Mouse (Mus musculus): ENCODE data around the gene Fam107b. TPM values are rescaled to one million over a fixed set of nuclear protein-coding genes. Genes with fewer than 3 reads are reported as not detected.

The Fam107b gene
- polyA plus RNA-seq, 1 experiment from 2014 or later = 51.8 TPM

GRCm38 (mm10) chr2:3740256-3740655 lies 170.0 kb downstream of the Fam107b start:
- no peaks in the 10 kb centered on the region for H3K27me3 ChIP-seq (replicated peaks)
- ATAC-seq (ENCODE audit: low FRiP score, low read depth) = no peak
- no peak overlapping the region for H3K4me3 ChIP-seq
- H3K36me3 ChIP-seq = no peaks in the 10 kb centered on the region
- H3K4me2 ChIP-seq (replicated peaks) = no peak overlapping the region
- H3K9ac ChIP-seq = no peak overlapping the region
- H3K9me3 ChIP-seq = no peaks in the 10 kb centered on the region
- H3K4me1 ChIP-seq = peaks cover 33% of the 10 kb centered on the region
- WGBS = 84% methylated on average over 3 of the region's 3 CpGs
- H3K27ac ChIP-seq = no peak overlapping the region

- H3K4me1 ChIP-seq = peaks cover 33% of the 10 kb centered on the region
- H3K27me3 ChIP-seq (replicated peaks) = no peaks in the 10 kb centered on the region
- H3K36me3 ChIP-seq = no peaks in the 10 kb centered on the region
- no peaks in the 10 kb centered on the region for H3K9me3 ChIP-seq
- ATAC-seq (ENCODE audit: low FRiP score, low read depth) = no peak
- H3K27ac ChIP-seq = no peak overlapping the region
- H3K4me3 ChIP-seq = no peak overlapping the region
- 89% methylated on average over 4 of the region's 4 CpGs for WGBS
- no peak overlapping the region for H3K4me2 ChIP-seq (replicated peaks)
- H3K9ac ChIP-seq = no peak overlapping the region
Measured at GRCm38 (mm10) chr2:3740670-3741069, 170.4 kb downstream of the Fam107b start.

- WGBS = 72% methylated on average over 6 of the region's 6 CpGs
- no peaks in the 10 kb centered on the region for H3K36me3 ChIP-seq
- H3K9me3 ChIP-seq = no peaks in the 10 kb centered on the region
- no peaks in the 10 kb centered on the region for H3K27me3 ChIP-seq (replicated peaks)
- peaks cover 33% of the 10 kb centered on the region for H3K4me1 ChIP-seq
- H3K27ac ChIP-seq = no peak overlapping the region
- no peak overlapping the region for H3K9ac ChIP-seq
- H3K4me3 ChIP-seq = no peak overlapping the region
- no peak overlapping the region for H3K4me2 ChIP-seq (replicated peaks)
- ATAC-seq (ENCODE audit: low FRiP score, low read depth) = no peak
Measured at GRCm38 (mm10) chr2:3742519-3742918, 172.2 kb downstream of the Fam107b start.

- ATAC-seq (ENCODE audit: low FRiP score, low read depth) = no peak
- Histone ChIP-seq H3K9me3 (no peaks in the 10 kb centered on the region), H3K36me3 (no peaks in the 10 kb centered on the region), H3K27me3 (replicated peaks) (no peaks in the 10 kb centered on the region), H3K9ac (no peak overlapping the region), H3K4me3 (no peak overlapping the region), H3K4me2 (replicated peaks) (no peak overlapping the region), H3K27ac (no peak overlapping the region), H3K4me1 (peaks cover 14% of the 10 kb centered on the region)
- WGBS = 94% methylated on average over 3 of the region's 3 CpGs
Measured at GRCm38 (mm10) chr2:3745041-3745440, 174.8 kb downstream of the Fam107b start.

GRCm38 (mm10) chr2:3745910-3746606 lies 175.8 kb downstream of the Fam107b start:
- H3K9me3 ChIP-seq = no peaks in the 10 kb centered on the region
- no peak overlapping the region for H3K27ac ChIP-seq
- 88% methylated on average over 13 of the region's 13 CpGs for whole genome bisulfite sequencing
- H3K4me1 ChIP-seq = peaks cover 11% of the 10 kb centered on the region
- no peak for ATAC-seq (ENCODE audit: low FRiP score, low read depth)
- no peaks in the 10 kb centered on the region for H3K27me3 ChIP-seq (replicated peaks)
- H3K4me3 ChIP-seq = no peak overlapping the region
- no peak overlapping the region for H3K4me2 ChIP-seq (replicated peaks)
- no peaks in the 10 kb centered on the region for H3K36me3 ChIP-seq
- no peak overlapping the region for H3K9ac ChIP-seq

GRCm38 (mm10) chr2:3748714-3749503 lies 178.6 kb downstream of the Fam107b start:
- H3K4me3 ChIP-seq = no peak overlapping the region
- H3K27me3 ChIP-seq (replicated peaks) = no peaks in the 10 kb centered on the region
- ATAC-seq (ENCODE audit: low FRiP score, low read depth) = no peak
- H3K9me3 ChIP-seq = no peaks in the 10 kb centered on the region
- 74% methylated on average over 12 of the region's 12 CpGs for WGBS
- H3K9ac ChIP-seq = no peak overlapping the region
- no peak overlapping the region for H3K27ac ChIP-seq
- no peaks in the 10 kb centered on the region for H3K36me3 ChIP-seq
- no peak overlapping the region for H3K4me2 ChIP-seq (replicated peaks)
- peaks cover 7% of the 10 kb centered on the region; the same call in 1 of the 2 replicates for H3K4me1 ChIP-seq

GRCm38 (mm10) chr2:3749504-3750024 lies 179.3 kb downstream of the Fam107b start:
- H3K27me3 ChIP-seq (replicated peaks) = no peaks in the 10 kb centered on the region
- no peak overlapping the region for H3K9ac ChIP-seq
- no peak overlapping the region for H3K27ac ChIP-seq
- WGBS = 80% methylated on average over 6 of the region's 6 CpGs
- H3K4me1 ChIP-seq = peaks cover 13% of the 10 kb centered on the region; the same call in 1 of the 2 replicates
- no peaks in the 10 kb centered on the region for H3K9me3 ChIP-seq
- H3K36me3 ChIP-seq = no peaks in the 10 kb centered on the region
- no peak overlapping the region for H3K4me3 ChIP-seq
- H3K4me2 ChIP-seq (replicated peaks) = no peak overlapping the region
- no peak for ATAC-seq (ENCODE audit: low FRiP score, low read depth)

- Histone ChIP-seq H3K9ac (no peak overlapping the region), H3K4me2 (replicated peaks) (no peak overlapping the region), H3K4me3 (no peak overlapping the region), H3K36me3 (no peaks in the 10 kb centered on the region), H3K27ac (no peak overlapping the region), H3K27me3 (replicated peaks) (no peaks in the 10 kb centered on the region), H3K4me1 (peaks cover 17% of the 10 kb centered on the region; the same call in 1 of the 2 replicates), H3K9me3 (no peaks in the 10 kb centered on the region)
- ATAC-seq (ENCODE audit: low FRiP score, low read depth) = no peak
- 88% methylated on average over 9 of the region's 9 CpGs for WGBS
Measured at GRCm38 (mm10) chr2:3750126-3750525, 179.8 kb downstream of the Fam107b start.

GRCm38 (mm10) chr2:3752365-3752764 lies 182.1 kb downstream of the Fam107b start:
- H3K9ac ChIP-seq = no peak overlapping the region
- H3K4me2 ChIP-seq (replicated peaks) = no peak overlapping the region
- H3K9me3 ChIP-seq = no peaks in the 10 kb centered on the region
- no peak overlapping the region for H3K27ac ChIP-seq
- H3K36me3 ChIP-seq = no peaks in the 10 kb centered on the region
- no peak for ATAC-seq (ENCODE audit: low FRiP score, low read depth)
- no peaks in the 10 kb centered on the region for H3K27me3 ChIP-seq (replicated peaks)
- peaks cover 23% of the 10 kb centered on the region for H3K4me1 ChIP-seq
- 65% methylated on average over 7 of the region's 7 CpGs for WGBS
- no peak overlapping the region for H3K4me3 ChIP-seq

GRCm38 (mm10) chr2:3752893-3753292 lies 182.6 kb downstream of the Fam107b start:
- Histone ChIP-seq H3K9ac (no peak overlapping the region), H3K4me2 (replicated peaks) (no peak overlapping the region), H3K36me3 (no peaks in the 10 kb centered on the region), H3K4me1 (peaks cover 23% of the 10 kb centered on the region), H3K27me3 (replicated peaks) (no peaks in the 10 kb centered on the region), H3K9me3 (no peaks in the 10 kb centered on the region), H3K4me3 (no peak overlapping the region), H3K27ac (no peak overlapping the region)
- 85% methylated on average over 5 of the region's 5 CpGs for WGBS
- no peak for ATAC-seq (ENCODE audit: low FRiP score, low read depth)

- Histone ChIP-seq H3K36me3 (no peaks in the 10 kb centered on the region), H3K27ac (no peak overlapping the region), H3K4me3 (no peak overlapping the region), H3K9me3 (no peaks in the 10 kb centered on the region), H3K4me2 (replicated peaks) (no peak overlapping the region), H3K27me3 (replicated peaks) (no peaks in the 10 kb centered on the region), H3K4me1 (peaks cover 23% of the 10 kb centered on the region), H3K9ac (no peak overlapping the region)
- ATAC-seq (ENCODE audit: low FRiP score, low read depth) = peak; percentile 46
- 25% methylated on average over 2 of the region's 2 CpGs for WGBS
Measured at GRCm38 (mm10) chr2:3753749-3754148, 183.5 kb downstream of the Fam107b start.

- H3K9ac ChIP-seq = no peak overlapping the region
- no peak overlapping the region for H3K4me2 ChIP-seq (replicated peaks)
- H3K36me3 ChIP-seq = no peaks in the 10 kb centered on the region
- H3K27ac ChIP-seq = no peak overlapping the region
- H3K9me3 ChIP-seq = no peaks in the 10 kb centered on the region
- no peak overlapping the region for H3K4me3 ChIP-seq
- H3K27me3 ChIP-seq (replicated peaks) = no peaks in the 10 kb centered on the region
- WGBS = 86% methylated on average over 5 of the region's 5 CpGs
- H3K4me1 ChIP-seq = peaks cover 23% of the 10 kb centered on the region
- no peak for ATAC-seq (ENCODE audit: low FRiP score, low read depth)
Measured at GRCm38 (mm10) chr2:3755936-3756335, 185.6 kb downstream of the Fam107b start.

Measured in neural tube, embryonic 12.5 days (tissue).